Mouse (Mus musculus) heart, adult 18-20 months (tissue): ENCODE results near the gene Emilin2. TPM values are rescaled to one million over a fixed set of nuclear protein-coding genes. Genes with fewer than 3 reads are reported as not detected.
A peak's percentile ranks its signal among the peaks of the same experiment; 100 is the strongest.

ENCODE experiments used
- DNase-seq, 2 experiments: peaks; one replicate each; pipeline ENCODE4 v3.0.0; 2021 to 2022; ENCODE audit warnings: mixed read lengths in 1 of 2
- total RNA-seq, 2 experiments: library from RNA; stranded (reverse); gene quantifications; 2 replicates each; pipeline ENCODE4 v1.2.3; 2021

The Emilin2 gene
- total RNA-seq, 2 experiments from 2014 or later = 37.9 to 40.1 TPM

DNA sequence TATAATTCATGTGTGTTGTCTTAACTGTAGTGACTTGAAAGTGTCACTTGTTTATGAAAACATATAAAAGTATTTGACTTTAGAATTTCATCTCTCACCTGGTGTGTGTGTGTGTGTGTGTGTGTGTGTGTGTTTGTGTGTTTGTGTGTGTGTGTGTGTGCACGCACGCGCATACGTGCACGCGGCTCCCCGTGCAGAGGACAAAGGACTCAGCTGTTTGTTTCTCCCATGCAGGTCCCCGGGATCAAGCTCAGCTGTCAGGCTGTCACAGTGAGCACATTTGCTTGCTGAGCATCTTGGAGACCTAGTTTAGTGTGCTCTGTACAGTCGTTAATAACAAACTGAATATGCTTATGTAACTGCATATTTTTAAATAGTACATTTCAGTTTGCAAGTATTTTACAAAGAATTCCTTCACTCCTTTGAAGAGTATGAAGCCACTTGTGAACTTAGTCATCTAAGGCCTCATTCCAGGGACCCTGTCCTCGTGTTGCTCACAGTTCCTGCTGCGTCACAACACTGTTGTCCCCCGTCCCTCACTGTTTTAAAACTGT lies 77.7 kb downstream of the Emilin2 start:
- DNase-seq = no peak

- DNase-seq = no peak
Observed at GRCm38 (mm10) chr17:71233210-71233609, 78.6 kb downstream of the Emilin2 start.

DNA sequence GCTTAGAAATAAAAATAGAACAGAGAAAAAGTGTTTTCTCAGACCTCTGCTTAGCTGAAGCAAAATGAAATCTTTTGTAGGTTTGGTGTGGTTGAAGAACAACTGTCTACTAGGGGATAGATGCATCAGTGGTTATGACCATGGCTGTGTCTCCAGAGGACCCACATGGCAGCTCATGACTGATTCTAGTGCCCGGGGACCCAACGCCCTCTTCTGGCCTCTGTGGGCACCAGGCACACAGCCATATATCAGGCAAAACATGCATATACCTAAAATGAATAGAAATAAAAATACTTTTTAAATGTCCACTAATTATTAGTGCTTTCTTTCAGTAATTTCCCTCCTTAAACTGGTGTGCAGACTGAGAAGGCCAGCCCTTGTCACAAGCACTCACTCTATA lies 79.8 kb downstream of the Emilin2 start:
- DNase-seq = no peak

DNA sequence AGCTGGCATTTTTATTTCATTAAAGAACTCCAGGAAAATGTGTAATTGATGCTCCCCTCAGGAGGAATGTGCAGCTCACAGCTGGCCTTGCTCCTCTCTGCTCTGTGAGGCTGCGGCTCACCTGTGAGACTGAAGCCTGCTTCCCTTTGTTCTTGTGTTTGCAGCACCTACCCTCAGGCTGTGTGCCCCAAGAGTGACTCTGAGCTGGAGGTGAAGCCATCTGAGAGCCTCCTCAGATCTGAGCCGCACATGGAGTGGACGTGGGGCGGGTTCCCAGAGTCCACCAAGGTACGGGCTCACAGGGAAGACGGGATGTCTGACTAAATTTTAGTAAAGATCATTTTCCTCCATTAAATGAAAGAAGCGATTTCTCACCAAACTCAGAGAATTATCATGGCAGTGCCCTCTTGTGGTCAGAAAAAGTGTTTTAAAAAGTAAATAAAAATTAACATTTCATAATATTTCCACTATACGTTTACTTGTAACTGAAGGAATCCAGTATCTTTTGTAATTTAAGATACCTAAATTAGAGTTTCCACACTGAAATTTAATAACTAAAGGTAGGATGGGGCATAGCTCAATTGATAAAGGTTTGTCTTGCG lies 81.6 kb downstream of the Emilin2 start:
- peak in 1 of 2 experiments; percentile 21 for DNase-seq

GRCm38 (mm10) chr17:71228651-71229050 lies 83.1 kb downstream of the Emilin2 start:
- DNase-seq = no peak

- no peak for DNase-seq
Observed at GRCm38 (mm10) chr17:71227128-71227895, 84.5 kb downstream of the Emilin2 start.

- peak; percentile 23 to 65 for DNase-seq
Observed at GRCm38 (mm10) chr17:71225091-71225490, 86.7 kb downstream of the Emilin2 start.

DNA sequence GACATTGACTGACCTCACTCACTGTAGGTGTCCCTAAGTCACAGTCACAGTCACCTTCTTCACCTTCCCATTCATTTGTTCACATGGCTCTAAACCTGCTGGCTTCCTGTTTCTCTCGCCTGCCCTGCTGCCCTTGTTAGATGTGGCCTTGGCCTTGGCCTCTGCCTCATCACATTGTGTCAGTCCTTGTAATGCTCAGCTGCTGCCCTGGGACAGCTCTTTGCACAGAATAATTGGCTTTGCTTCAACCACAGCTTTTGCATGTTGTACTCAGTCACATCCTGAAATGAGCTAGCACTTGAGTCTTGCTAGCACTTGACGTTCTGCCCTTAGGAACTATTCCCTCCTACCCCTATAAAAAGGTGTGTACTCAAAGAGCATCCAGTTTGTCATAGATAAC lies 87.3 kb downstream of the Emilin2 start:
- DNase-seq = peak in 1 of 2 experiments; percentile 7

GRCm38 (mm10) chr17:71223676-71224075 lies 88.1 kb downstream of the Emilin2 start:
- no peak for DNase-seq

DNA sequence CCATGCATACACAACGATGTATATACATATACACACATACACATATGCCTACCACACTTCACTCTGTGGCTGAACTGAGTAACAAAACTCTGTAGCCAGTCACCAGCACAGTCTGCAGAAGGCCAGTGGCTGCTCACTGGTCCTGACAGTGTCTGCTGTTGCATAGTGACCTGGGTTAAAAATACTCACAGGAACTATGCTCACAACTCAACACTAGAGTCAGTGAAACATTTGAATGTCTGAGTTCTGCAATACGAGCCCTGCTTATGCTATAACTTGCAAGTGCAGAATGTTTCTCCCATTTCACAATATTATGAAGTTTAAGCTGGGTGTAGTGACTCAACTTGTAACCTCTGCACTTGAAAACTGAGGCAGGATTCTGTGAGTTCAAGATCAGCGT lies 90.4 kb downstream of the Emilin2 start:
- DNase-seq = no peak

- DNase-seq = no peak
Observed at GRCm38 (mm10) chr17:71217111-71217685, 94.6 kb downstream of the Emilin2 start.

DNA sequence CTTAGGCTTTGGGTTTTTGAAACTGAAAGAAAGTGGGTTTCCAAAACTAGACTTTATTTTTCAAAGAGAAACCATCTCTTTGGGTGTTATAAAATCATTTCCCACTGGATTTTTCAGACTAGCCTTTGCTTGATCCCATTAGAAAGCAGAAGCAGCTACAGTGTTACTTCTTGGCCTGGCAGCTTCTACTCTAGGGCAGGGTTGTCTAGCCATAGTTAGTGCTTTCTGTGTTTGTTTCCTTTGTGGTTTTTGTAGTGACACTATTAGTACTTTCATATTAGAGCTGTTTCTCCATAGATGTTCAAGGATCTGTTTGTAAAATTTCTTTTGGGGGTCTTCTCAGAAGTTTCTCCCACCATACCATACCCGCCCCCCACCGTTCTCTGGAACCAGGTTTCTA lies 95.5 kb downstream of the Emilin2 start:
- DNase-seq = no peak

GRCm38 (mm10) chr17:71215241-71215839 lies 96.4 kb downstream of the Emilin2 start:
- DNase-seq = no peak

- DNase-seq = no peak
Observed at GRCm38 (mm10) chr17:71214514-71215240, 97.1 kb downstream of the Emilin2 start.

DNA sequence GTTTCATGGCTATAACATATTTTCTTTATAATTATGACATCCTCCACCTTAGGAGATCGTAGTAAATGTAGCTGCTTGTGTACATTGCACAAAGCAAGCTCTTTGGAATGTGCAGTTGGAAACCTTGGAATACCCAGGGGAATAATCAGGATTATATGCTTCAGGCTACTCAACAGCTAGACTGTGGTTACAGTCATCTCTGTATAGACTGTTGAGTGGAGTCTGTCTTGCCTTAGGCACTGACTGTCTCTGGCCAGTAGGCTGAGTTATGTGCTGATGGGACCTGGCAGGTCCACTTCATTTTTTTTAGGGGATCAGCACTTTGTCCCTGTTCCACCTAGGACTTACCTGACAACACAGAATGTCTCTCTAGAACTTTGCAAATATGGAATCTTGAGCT lies 98.1 kb downstream of the Emilin2 start:
- no peak for DNase-seq

GRCm38 (mm10) chr17:71211962-71212646 lies 99.7 kb downstream of the Emilin2 start:
- no peak for DNase-seq

GRCm38 (mm10) chr17:71209936-71210335 lies 101.8 kb downstream of the Emilin2 start:
- DNase-seq = no peak

DNA sequence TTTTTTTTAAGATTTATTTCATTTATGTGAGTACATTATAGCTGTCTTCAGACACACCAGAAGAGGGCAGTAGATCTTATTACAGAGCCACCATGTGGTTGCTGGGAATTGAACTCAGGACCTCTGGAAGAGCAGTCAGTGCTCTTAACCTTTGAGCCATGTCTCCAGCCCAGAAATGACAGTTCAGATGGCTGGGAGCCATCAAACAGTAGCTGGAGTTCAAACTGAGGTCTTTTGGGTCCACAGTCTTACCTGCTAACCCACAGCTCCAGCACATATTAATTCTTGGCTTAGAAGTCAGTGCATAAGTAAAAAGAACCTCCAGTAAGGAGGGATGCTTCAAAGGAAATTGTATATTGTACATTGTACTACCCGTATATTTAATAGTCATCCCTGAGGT lies 102.9 kb downstream of the Emilin2 start:
- no peak for DNase-seq

GRCm38 (mm10) chr17:71208376-71208775 lies 103.4 kb downstream of the Emilin2 start:
- DNase-seq = no peak

GRCm38 (mm10) chr17:71207268-71207667 lies 104.5 kb downstream of the Emilin2 start:
- no peak for DNase-seq

GRCm38 (mm10) chr17:71206136-71206893 lies 105.5 kb downstream of the Emilin2 start:
- DNase-seq = no peak
